Mouse (Mus musculus) frontal cortex, postnatal 36 days (tissue): ENCODE results near the gene Wdr27.
"Not testable (repeated sequence)": the region's sequence is repeated elsewhere in the genome, so short reads cannot be mapped to it uniquely, and the experiment has no call there.

Experiments used
- DNase-seq, 2 experiments: peaks; one replicate each; pipeline ENCODE4 v3.0.0; 2022; ENCODE audit warnings: low spot score in 2 of 2

Wdr27 gene

DNA sequence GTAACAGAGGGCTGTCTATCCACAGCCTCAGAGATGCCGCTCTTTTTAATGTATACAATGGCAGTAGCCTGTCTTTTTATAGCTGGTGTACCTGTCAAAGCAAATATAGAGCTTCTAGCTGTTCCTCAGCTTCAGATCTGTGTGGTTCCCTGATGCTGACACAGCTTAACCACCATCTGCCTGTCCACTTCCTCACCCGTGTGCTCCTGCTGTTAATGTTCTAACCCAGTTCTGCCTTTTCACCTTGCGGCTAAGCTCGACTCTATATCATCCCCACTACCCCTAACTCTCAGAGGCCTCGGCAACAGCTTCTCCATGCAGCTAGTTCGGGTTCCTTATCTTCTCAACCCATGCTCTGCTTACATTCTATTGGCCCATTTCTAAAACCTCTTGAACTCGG, 12.3 kb downstream of the Wdr27 start:
- DNase-seq, result no peak

- DNase-seq, result no peak
Observed at GRCm38 (mm10) chr17:14928631-14929030, 14.3 kb downstream of the Wdr27 start.

DNA sequence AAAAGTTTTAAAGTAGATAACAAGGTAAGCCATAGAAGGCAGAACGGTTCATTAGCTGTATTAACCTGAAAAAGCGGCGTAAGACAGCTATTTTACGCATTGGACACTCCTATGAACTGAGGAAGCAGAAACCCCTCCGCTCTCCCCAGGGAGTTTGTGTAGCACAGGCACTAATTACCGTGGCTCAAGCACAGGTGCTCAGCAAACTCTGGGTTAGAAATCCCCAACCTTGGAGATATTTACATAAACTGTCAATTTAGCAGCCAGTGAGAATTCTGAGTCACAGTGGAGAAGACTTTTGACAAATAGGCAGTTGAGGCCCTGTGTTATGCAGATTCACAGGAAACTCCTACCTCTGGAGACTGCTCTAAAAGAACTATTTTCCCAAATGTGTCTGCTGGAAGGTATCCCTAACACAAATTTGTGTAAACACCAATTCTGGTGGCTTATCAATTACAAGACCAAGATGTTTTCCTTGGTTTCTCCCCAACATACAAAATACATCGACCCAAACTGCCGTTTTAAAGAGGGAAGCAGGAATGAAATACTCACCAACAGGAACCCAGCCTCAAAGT, 15.2 kb downstream of the Wdr27 start:
- no peak for DNase-seq

- DNase-seq, result no peak
Observed at GRCm38 (mm10) chr17:14921582-14921981, 21.4 kb downstream of the Wdr27 start.

DNA sequence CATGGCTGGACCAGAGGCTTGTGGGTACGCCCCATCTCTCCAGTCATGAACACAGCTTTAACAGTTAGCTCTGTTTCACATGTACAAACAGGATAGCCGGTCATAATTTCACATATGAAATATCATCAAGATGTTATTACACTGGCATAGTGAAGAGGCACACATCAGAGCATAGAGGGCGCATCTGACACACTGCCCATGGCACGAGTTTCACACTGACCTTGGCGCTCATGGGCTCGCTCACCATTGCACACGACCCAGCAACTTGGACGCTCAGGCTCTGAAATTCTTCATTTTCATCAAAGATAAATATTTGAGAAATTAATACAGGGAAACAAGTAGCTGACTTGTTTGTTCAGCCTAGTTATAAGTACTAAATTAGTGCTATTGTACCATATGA, 25.1 kb downstream of the Wdr27 start:
- DNase-seq, result no peak

GRCm38 (mm10) chr17:14914401-14914800, 28.6 kb downstream of the Wdr27 start:
- DNase-seq, result no peak

GRCm38 (mm10) chr17:14912981-14913380, 30.0 kb downstream of the Wdr27 start:
- DNase-seq, result no peak

DNA sequence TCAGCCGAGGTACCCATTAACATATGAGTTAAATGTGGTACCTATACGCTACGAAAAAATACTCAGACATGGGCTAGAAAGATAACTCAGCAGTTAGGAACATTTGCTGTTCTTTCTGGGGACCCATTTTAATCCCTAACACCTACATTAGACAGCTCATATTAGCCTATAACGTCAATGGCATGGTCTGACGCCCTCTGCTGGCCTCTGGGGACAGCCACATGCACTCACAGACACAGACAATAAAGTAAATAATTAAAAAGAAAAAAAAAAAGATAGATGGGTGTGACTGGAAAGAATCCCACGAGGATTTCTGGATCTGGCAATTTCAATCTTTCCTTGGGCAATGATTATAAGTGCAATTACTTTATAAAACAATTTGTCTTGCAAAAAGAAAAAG, 30.5 kb downstream of the Wdr27 start:
- DNase-seq, result no peak

GRCm38 (mm10) chr17:14910771-14911170, 32.2 kb downstream of the Wdr27 start:
- no peak for DNase-seq

GRCm38 (mm10) chr17:14909331-14909730, 33.6 kb downstream of the Wdr27 start:
- no peak for DNase-seq

DNA sequence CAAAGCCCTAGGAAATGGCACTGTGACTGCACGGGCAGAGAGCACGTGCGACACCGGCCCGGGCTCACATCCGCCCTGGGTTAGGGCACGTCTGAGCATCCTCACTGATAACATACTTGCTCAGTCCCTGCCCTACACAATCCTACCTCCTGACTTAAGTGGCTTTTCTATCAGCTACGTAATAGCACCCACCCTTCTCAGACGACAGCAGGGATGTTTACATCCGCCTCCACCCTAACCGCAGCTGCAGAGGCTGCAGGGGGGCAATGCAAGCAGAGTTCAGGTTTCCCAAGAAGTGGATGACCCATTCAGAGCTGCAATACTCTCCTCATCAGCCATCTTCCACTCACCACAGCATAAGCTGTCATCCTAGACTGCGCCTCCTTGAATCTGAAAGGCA, 35.8 kb downstream of the Wdr27 start:
- DNase-seq, result no peak

- no peak for DNase-seq
Observed at GRCm38 (mm10) chr17:14906611-14907010, 36.3 kb downstream of the Wdr27 start.

- peak; percentile 68 to 87 for DNase-seq
Observed at GRCm38 (mm10) chr17:14904637-14905265, 38.2 kb downstream of the Wdr27 start.

DNA sequence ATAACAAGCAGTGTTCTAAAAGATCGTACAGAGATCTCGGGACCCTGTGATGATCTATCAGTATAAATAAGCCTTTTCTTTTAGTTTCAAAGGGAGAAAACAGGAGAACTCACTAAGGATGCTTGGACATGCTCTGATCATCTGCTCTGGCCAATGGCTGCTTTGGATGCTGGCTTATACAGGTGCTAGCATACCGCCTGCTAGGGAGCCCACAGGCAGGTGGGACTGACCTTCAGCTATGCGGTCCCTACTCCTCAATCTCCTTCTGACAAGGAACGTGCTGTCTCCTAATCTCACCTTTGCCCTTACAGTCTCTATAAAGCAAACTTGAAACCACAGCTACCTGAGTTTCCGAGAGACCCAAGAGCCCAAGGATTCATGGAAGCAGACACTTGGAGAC, 38.8 kb downstream of the Wdr27 start:
- DNase-seq, result no peak

DNA sequence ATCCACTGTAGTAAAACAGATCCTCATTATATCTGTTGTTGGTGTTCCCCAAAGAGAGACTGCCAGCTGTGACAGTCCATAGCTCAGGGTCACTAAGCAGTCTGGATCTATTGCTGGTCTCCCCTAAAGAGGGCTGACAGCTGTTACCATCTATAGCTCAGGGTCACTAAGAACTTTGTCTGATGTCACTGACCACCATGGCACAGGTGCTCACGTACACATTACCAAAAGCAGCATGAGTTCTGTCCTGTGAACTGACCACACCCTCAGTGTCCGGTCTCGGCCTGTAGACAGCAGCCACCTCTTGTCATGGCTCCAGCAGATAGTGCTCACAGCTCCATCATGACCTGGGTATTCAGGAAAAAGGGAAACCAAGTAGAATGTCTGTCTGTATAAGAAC, 39.7 kb downstream of the Wdr27 start:
- DNase-seq, result no peak

- no peak for DNase-seq
Observed at GRCm38 (mm10) chr17:14898972-14899371, 44.0 kb downstream of the Wdr27 start.

DNA sequence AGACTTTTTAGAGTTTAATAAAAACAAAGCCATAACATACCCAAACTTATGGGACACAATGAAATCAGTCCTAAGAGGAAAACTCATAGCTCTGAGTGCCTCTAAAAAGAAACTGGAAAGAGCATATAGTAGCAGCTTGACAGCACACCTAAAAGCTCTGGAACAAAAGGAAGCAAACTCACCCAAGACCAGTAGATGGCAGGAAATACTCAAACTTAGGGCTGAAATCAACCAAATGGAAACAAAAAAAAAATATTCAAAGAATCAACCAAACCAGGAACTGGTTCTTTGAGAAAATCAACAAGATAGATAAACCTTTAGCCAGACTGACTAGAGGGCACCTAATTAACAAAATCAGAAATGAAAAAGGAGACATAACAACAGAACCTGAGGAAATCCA, 47.9 kb downstream of the Wdr27 start:
- DNase-seq, result not testable (repeated sequence)

DNA sequence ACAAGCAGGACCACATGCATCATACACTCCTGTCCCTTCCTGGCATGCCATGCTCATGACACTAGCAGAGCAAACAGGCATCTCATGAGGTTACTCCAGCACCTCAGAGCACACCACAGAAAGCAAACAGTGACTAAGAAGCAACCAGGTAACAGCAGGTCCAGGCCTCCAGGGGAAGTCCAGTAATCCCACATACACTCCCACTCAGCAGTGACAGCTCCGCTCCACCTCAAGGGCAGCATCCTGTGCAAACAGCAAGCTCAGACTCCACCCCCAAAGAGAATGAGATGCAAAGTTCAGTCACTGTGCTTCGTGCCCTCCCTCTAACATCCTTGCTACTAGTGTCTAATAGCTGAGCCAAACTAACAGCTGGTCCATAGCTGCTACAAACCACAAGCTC, 56.0 kb downstream of the Wdr27 start:
- DNase-seq, result no peak

GRCm38 (mm10) chr17:14874656-14875204, 68.2 kb downstream of the Wdr27 start:
- DNase-seq, result no peak

GRCm38 (mm10) chr17:14860220-14860619, 82.7 kb downstream of the Wdr27 start:
- DNase-seq, result no peak

DNA sequence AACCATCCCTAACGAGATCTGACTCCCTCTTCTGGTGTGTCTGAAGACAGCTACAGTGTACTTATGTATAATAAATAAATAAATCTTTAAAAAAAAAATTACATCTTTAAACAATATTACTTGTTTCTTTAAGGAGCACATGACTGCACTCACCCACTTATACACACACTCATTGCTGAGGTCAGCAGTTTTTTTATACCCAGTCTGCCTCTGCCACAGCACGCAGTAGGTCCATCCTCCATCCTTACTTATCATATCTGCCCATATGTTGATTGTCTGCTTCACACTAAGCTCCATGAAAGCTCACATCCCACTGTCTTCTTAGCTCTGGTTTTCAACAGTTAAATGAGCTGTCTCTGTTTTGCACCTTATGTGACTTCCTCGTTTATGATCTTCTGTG, 95.2 kb downstream of the Wdr27 start:
- DNase-seq, result no peak

- DNase-seq, result no peak
Observed at GRCm38 (mm10) chr17:14846880-14847279, 96.1 kb downstream of the Wdr27 start.

GRCm38 (mm10) chr17:14826715-14827295, 116.2 kb downstream of the Wdr27 start:
- peak in 1 of 2 experiments; percentile 49 for DNase-seq
